Mouse (Mus musculus) kidney, postnatal 10 days (tissue): ENCODE measurements at regions not wholly inside any gene's neighbourhood (a gene's known extent, or its start where the extent isn't known, plus 50 kb on each side); places are given as distances from the start of the nearest gene placed in this dataset.
A peak's percentile ranks its signal among the peaks of the same experiment; 100 is the strongest.

Experiments
- DNase-seq: peaks from one replicate; pipeline ENCODE4 v3.0.0; 2021; ENCODE audit warnings: mixed read lengths

DNA sequence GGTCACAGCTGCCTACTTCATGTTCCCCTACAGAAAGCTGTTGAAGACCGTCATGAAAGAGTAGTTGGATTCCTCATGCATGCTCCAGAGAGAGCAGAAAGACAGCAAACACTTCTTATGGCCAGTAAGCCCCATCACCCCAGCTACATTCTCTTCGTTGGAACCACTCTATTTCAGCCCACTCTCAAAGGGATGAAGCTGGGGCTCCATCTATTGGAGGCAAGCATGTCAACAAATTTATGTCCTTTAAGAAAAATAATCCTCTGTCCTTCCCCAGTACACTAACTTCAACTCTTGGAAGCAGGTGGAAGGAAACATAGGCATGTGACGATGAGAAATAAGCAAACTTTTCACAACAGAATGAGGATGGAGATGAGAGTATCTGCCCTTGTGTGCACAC lies 438.5 kb downstream of the Cdk5rap2 start:
- DNase-seq, result peak; percentile 5

DNA sequence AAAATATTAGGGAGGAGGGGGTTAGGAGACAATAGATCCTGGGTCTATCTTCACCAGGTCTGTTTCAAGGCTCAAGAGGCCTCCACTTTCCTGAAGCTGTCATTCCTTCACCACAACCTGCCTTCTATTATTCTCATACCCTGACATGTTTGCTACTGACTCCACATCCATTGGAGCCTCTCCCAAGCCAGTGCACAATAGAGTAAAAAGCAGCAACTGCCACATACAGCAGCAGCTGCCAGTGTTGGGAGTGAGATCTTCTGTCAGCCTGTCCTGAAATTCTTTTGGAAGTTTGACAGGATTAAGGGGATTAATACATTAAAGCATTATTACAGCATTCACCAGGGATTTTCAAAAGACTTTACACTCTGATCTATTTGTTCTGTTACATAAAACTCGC lies 441.8 kb downstream of the Cdk5rap2 start:
- DNase-seq, result no peak
